Mouse (Mus musculus) liver, embryonic 13.5 days (tissue): ENCODE data around the gene Adamts2. TPM values are rescaled to one million over a fixed set of nuclear protein-coding genes. Genes with fewer than 3 reads are reported as not detected.

ENCODE experiments used
- ATAC-seq: fragments of 200-750 bp; cut with Nextera tagmentation; 2 replicates; pipeline ENCODE4 v1.8.0; 2017; ENCODE audit warnings: low read depth, mild to moderate bottlenecking, moderate number of reproducible peaks, moderate library complexity
- DNase-seq: peaks from one replicate; pipeline ENCODE4 v3.0.0; 2022
- H3K27ac ChIP-seq: fragments of 300-500 bp; sonication (generic); 2 replicates; pipeline ENCODE4 v1.5.1; 2015; ENCODE audit warnings: moderate library complexity, mild to moderate bottlenecking, inconsistent platforms
- H3K27me3 ChIP-seq: fragments of 300-500 bp; sonication (generic); 2 replicates; pipeline ENCODE4 v1.6.1; 2015; ENCODE audit warnings: mild to moderate bottlenecking, inconsistent platforms
- H3K36me3 ChIP-seq: fragments of 300-500 bp; sonication (generic); 2 replicates; pipeline ENCODE4 v1.6.1; 2015; ENCODE audit warnings: mild to moderate bottlenecking, inconsistent platforms
- H3K4me1 ChIP-seq: fragments of 300-500 bp; sonication (generic); replicated peaks from 2 replicates; pipeline ENCODE4 v1.6.1; 2015; ENCODE audit warnings: inconsistent platforms
- H3K4me2 ChIP-seq: fragments of 300-500 bp; sonication (generic); 2 replicates; pipeline ENCODE4 v1.6.1; 2015; ENCODE audit warnings: inconsistent platforms, mild to moderate bottlenecking, moderate library complexity
- H3K4me3 ChIP-seq: fragments of 300-500 bp; sonication (generic); replicated peaks from 2 replicates; pipeline ENCODE4 v1.5.1; 2015; ENCODE audit warnings: mild to moderate bottlenecking, inconsistent platforms
- H3K9ac ChIP-seq: fragments of 300-500 bp; sonication (generic); 2 replicates; pipeline ENCODE4 v1.6.1; 2015; ENCODE audit warnings: mild to moderate bottlenecking, inconsistent platforms
- H3K9me3 ChIP-seq: fragments of 300-500 bp; sonication (generic); replicated peaks from 2 replicates; pipeline ENCODE4 v1.6.1; 2016; ENCODE audit warnings: inconsistent platforms
- WGBS: fragments of 180-500 bp; shearing (Covaris S2); methylation state at CpG from one replicate; pipeline ENCODE4 v1.1.7; 2015; ENCODE audit not compliant: insufficient replicate concordance; 5-methylcytosine and 5-hydroxymethylcytosine counted together
- polyA plus RNA-seq: library from polyadenylated mRNA; unstranded; fragments of >200 nt; fragmentation: Nextera tagmentation; extraction: Ambion mirVana; gene quantifications from 2 replicates; pipeline ENCODE4 v1.2.1, GENCODE M21; 2015

Gene Adamts2
- polyA plus RNA-seq, 1 experiment from 2014 or later = 1.4 TPM

DNA sequence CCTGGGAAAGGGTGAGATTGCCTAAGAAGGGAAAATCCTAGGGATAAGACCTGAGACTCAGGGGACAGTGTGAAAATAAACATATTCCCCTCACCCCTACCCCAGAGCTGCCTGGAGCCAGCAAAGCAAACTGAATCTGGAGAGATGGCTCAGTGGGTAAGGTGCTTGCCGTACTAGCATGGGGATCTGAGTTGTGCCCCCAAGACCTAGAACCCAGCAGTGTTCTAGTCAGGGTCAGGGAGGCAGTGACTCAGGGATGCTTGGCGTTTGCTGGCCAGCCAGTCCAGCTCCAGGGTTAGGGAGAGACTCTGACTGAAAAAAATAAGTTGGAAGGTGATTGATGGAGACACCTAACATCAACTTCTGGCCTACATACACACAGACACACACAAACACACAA lies 5.3 kb upstream of the Adamts2 start:
- H3K9ac ChIP-seq = no peak overlapping the region
- ATAC-seq (no peak), DNase-seq (no peak)
- peaks cover 30% of the 10 kb centered on the region for H3K27me3 ChIP-seq
- H3K36me3 ChIP-seq = no peaks in the 10 kb centered on the region
- no peaks in the 10 kb centered on the region for H3K4me1 ChIP-seq
- H3K4me2 ChIP-seq = no peak overlapping the region
- no peak overlapping the region for H3K4me3 ChIP-seq
- no peak overlapping the region for H3K27ac ChIP-seq
- H3K9me3 ChIP-seq = no peaks in the 10 kb centered on the region
- 62% methylated on average over 2 of the region's 2 CpGs for WGBS

DNA sequence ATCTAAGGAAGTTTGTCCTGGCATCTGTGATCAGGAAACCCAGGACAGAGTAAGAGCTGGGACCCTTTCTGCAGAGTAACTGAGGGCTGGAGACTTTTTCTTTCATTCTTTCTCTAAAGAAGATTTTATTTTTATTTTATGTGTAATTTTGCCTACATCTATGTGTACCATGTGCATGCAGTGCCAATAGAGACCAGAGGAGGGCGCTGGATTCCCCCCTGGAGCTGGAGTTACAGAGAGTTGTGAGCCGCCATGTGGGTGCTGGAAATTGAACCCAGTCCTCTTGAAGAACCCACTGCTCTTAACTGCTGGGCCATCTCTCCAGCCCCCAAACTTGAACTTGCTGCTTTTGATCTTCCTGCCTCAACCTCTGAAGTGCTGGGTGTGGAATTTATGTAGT lies 2.7 kb upstream of the Adamts2 start:
- WGBS = 34% methylated on average over 2 of the region's 2 CpGs
- Histone ChIP-seq H3K27ac (no peak overlapping the region), H3K4me3 (no peak overlapping the region), H3K9me3 (no peaks in the 10 kb centered on the region), H3K27me3 (peaks cover 56% of the 10 kb centered on the region), H3K4me1 (no peaks in the 10 kb centered on the region; the same call in 1 of the 2 replicates), H3K4me2 (no peak overlapping the region), H3K9ac (no peak overlapping the region), H3K36me3 (no peaks in the 10 kb centered on the region)
- DNase-seq (no peak), ATAC-seq (no peak)

DNA sequence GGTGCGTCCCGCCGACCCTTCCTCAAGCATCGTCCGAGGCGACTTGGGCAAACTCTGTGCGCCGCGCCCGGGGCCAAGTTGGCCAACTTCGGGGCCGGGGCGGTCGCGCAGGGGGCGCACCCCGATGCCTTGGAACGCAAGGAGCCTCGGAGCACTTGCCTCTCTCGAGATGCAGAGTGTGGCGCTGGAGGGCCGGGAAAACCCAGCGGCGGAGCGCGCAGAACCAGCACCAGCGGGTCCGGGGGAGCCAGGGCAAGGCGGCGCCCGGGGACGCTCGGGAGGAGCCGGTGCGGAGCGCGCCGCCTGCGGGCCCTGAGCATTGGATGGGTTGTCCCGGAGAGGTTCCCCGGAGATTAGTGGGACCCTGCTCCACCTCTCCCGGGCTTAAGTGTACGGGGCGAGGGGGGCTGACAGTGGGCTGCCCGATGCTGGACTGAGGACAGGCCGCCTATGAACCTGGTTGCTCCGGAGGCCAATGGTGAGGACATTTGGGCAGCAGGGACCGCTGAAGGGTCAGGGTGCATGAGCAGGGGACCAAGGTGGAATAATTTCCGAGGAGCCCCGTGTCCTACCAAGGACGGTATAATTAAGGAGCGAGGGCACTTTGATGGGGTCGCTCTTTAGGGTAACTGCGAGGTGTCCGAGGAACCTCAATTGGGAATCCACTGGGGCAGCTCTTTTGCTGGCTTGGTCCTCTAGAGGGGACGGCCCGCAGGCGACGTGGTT lies 635 bp downstream of the Adamts2 start:
- Histone ChIP-seq H3K9ac (0 out of 2 replicates have a peak overlapping the region, but pooled peaks have one; percentile 9), H3K27me3 (peaks cover 79% of the 10 kb centered on the region), H3K4me1 (no peaks in the 10 kb centered on the region; the same call in 1 of the 2 replicates), H3K27ac (no peak overlapping the region), H3K4me2 (peak overlapping the region; percentile 60), H3K4me3 (peak overlapping the region; percentile 50), H3K36me3 (no peaks in the 10 kb centered on the region), H3K9me3 (no peaks in the 10 kb centered on the region)
- DNase-seq (no peak), ATAC-seq (no peak)
- 3% methylated on average over 59 of the region's 59 CpGs for WGBS

DNA sequence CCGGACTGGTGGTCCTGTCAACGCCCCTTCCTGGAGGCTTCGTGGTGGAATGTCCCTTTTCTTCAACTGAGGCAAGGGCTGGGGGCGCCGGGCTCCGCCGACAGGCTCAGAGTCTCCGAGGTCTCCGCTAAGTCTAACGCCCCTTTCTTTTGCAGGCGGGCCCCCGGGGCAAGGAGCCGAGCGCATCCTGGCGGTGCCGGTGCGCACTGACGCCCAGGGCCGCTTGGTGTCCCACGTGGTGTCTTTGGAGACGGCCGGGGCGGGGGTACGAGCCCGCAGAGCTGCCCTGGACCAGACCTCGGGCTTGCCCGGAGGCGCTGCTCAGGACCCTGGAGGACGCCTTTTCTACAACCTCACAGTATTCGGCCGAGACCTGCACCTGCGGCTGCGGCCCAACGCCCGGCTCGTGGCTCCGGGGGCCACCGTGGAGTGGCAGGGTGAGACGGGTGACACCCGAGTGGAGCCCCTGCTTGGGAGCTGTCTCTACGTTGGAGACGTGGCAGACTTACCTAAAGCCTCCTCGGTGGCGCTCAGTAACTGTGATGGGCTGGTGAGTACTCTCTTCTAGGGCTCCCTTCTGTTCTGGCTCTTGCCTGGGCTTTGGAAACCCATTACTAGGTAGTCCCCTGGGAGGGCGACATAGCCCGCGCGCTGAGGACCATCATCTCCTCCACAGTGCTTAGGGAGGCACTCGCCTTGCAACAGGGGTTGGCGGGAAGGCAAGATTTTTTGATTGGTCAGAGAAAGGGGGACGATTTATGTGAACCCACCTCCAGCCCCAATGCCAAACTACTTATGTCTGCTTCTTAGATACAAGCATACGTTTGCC lies 1.4 kb downstream of the Adamts2 start:
- Histone ChIP-seq H3K4me3 (peak overlapping the region; percentile 50), H3K4me1 (no peaks in the 10 kb centered on the region; the same call in 1 of the 2 replicates), H3K27me3 (peaks cover 79% of the 10 kb centered on the region), H3K9me3 (no peaks in the 10 kb centered on the region), H3K9ac (no peak overlapping the region), H3K36me3 (no peaks in the 10 kb centered on the region), H3K4me2 (peak overlapping the region; percentile 60), H3K27ac (no peak overlapping the region)
- ATAC-seq (no peak), DNase-seq (no peak)
- 3% methylated on average over 52 of the region's 52 CpGs for WGBS

DNA sequence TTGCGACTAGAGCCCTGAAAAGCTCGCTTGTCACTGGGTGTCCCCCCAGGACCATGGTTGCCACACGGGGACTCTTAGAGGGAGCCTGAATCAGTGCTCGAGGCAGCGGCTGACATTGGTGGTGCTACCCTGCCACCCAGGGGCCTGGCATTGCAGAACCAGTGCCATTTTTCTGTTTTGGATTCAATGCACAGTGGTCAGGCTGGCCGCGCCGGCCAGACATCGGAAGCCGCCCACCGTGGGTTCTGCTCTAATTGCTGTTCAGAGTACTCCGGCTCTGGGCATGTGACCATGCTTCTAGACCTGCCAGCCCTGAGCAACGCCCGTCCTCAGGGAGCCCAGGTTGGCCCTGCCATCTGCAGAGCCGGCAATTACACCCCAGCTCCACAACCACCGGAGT lies 2.5 kb downstream of the Adamts2 start:
- Histone ChIP-seq H3K4me2 (no peak overlapping the region), H3K27ac (no peak overlapping the region), H3K9me3 (no peaks in the 10 kb centered on the region), H3K4me3 (no peak overlapping the region), H3K36me3 (no peaks in the 10 kb centered on the region), H3K4me1 (no peaks in the 10 kb centered on the region; the same call in 1 of the 2 replicates), H3K27me3 (peaks cover 71% of the 10 kb centered on the region), H3K9ac (no peak overlapping the region)
- DNase-seq = no peak
- 53% methylated on average over 16 of the region's 16 CpGs for WGBS
- no peak for ATAC-seq

DNA sequence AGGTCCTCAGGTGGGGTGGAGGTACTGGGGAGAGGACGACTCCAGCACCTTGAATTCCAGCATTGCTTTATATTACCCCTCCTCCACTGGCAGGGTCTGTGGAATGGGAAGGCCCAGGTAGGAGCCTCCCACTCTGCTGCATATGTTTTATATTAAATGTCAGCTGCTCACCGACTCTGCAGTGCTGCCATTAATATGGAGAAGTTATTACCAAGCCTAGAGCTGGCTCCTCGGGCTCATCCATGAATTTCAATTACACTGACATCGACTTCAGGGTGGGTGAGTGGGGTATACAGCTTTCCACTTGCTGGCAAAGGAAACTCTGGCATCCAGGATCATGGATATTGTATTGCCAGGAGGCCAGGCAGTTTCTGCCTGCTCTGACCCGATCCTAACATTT lies 9.3 kb downstream of the Adamts2 start:
- Histone ChIP-seq H3K4me1 (no peaks in the 10 kb centered on the region), H3K4me3 (no peak overlapping the region), H3K27ac (no peak overlapping the region), H3K9ac (no peak overlapping the region), H3K4me2 (no peak overlapping the region), H3K36me3 (no peaks in the 10 kb centered on the region), H3K9me3 (no peaks in the 10 kb centered on the region), H3K27me3 (peaks cover 3% of the 10 kb centered on the region; the same call in 1 of the 2 replicates)
- WGBS = 45% methylated on average over 5 of the region's 5 CpGs
- ATAC-seq (no peak), DNase-seq (no peak)

DNA sequence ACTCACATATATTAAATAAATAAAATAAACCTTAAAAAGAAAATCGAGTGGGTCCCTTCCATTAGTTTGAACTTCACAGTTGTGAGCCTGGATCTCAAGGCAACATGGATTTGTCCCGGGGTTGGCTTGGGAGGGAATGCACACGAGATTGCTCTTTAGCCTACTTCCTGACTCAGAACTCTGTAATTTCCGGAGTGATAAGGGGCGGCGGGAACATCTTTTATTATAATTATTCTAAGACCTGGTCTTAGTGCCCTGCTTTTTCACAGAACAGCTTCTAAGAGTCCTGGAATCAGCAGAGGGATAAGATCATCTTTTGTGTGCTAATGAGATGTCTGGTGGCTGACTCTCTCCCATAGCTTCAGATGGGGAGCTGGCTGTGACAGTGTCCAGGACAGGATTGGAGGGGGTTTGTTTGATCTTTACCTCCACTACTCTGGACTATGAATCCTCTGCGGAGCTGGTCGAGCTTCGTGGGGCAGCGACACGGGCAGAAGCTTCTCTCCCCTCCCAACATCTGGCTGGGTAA lies 15.2 kb downstream of the Adamts2 start:
- no peaks in the 10 kb centered on the region for H3K9me3 ChIP-seq
- no peak overlapping the region for H3K9ac ChIP-seq
- no peak for ATAC-seq
- H3K4me1 ChIP-seq = no peaks in the 10 kb centered on the region
- H3K4me3 ChIP-seq = no peak overlapping the region
- no peaks in the 10 kb centered on the region for H3K27me3 ChIP-seq
- H3K27ac ChIP-seq = no peak overlapping the region
- DNase-seq = no peak
- H3K36me3 ChIP-seq = no peaks in the 10 kb centered on the region
- H3K4me2 ChIP-seq = no peak overlapping the region
- 73% methylated on average over 11 of the region's 11 CpGs for WGBS

DNA sequence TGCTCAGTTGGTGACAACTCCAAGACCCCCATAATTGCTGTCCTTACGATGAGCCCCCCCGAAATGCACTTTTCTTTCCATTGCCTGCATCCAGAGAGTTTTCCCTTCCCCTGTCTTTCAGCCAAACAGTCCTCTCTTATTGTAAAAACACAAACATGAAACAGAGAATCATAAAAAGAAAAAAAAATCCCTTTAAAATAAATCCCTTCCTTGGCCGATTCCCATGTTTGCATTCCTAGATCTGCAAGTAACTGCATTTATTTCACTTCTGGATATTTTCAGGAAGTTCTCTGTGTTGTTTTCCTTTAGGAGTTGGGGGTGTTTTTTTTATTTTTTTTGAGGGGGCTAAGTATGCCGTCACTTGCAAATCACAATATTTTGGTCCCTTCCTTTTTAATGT lies 19.0 kb downstream of the Adamts2 start:
- no peak overlapping the region for H3K27ac ChIP-seq
- no peaks in the 10 kb centered on the region for H3K36me3 ChIP-seq
- H3K4me2 ChIP-seq = no peak overlapping the region
- ATAC-seq = no peak
- DNase-seq = no peak
- H3K4me3 ChIP-seq = no peak overlapping the region
- no peaks in the 10 kb centered on the region for H3K4me1 ChIP-seq
- no peak overlapping the region for H3K9ac ChIP-seq
- no peaks in the 10 kb centered on the region for H3K27me3 ChIP-seq
- WGBS = 62% methylated on average over 4 of the region's 4 CpGs
- H3K9me3 ChIP-seq = no peaks in the 10 kb centered on the region

DNA sequence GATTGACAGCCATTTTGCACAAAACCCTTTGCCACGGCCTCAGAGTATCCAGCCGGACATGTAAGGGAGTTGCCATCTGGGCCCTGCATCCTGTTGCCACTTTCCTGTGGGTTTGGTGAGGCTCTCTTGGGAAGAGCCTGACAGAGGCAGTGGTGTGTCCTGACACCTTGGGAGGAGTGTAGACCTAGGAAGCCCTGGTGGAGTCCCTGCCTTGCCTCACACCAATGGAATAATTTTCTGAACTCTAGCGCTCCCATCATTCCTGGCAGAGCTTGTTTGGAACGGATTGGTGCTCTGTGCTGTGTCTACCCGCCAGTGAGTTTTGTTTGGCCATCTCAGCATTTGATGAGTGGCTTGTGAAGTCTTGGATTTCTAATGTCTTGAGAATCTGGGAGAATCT lies 19.5 kb downstream of the Adamts2 start:
- Histone ChIP-seq H3K4me1 (no peaks in the 10 kb centered on the region), H3K27ac (no peak overlapping the region), H3K4me3 (no peak overlapping the region), H3K9ac (no peak overlapping the region), H3K4me2 (no peak overlapping the region), H3K36me3 (no peaks in the 10 kb centered on the region), H3K27me3 (no peaks in the 10 kb centered on the region), H3K9me3 (no peaks in the 10 kb centered on the region)
- WGBS = 54% methylated on average over 5 of the region's 5 CpGs
- DNase-seq = no peak
- no peak for ATAC-seq

DNA sequence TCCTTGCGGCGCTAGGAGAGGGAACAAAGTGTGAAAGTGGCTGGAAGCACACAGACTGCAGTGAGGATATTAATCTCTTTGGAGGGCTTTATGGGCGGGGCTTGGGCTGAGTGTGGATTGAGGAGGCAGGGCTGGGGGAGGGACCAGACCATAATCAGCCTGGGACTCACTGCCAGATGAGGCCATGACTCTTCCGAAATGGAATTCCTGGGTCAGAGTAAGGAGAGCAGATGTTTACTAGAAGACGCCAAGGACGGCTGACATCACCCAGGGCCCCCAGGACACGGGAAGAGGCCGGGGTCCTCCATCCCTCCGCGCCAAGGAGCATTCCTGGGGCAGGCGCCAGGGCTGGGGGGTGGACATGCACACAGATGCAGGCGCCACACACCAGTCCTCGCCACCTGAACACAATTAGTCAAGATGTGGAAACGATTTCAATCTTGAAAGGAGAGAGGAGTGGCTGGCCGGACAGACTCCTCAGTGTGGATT lies 20.4 kb downstream of the Adamts2 start:
- Histone ChIP-seq H3K9me3 (no peaks in the 10 kb centered on the region), H3K9ac (no peak overlapping the region), H3K27ac (no peak overlapping the region), H3K4me1 (no peaks in the 10 kb centered on the region), H3K4me3 (no peak overlapping the region), H3K27me3 (no peaks in the 10 kb centered on the region), H3K4me2 (no peak overlapping the region), H3K36me3 (no peaks in the 10 kb centered on the region)
- WGBS = 49% methylated on average over 15 of the region's 15 CpGs
- no peak for DNase-seq
- ATAC-seq = no peak

DNA sequence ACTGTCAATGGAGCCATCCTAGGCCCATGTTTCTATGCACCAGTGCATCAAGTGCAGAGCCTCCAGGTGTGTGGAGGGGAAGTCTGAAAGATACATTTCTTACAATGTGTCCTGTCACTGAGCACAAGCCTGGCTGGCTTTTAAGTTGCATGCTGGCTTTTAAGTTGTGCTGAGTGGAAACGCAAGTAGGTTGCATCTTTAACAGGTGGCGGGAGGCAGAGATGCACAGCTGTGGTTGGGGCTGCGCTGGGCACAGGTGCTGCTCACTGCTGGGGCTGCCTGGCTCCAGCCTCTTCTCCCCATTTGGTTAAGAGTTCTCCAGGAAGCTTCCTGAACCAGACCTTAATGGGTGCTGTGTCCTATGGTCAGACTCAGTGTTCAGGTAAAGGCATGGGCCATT lies 21.9 kb downstream of the Adamts2 start:
- no peak overlapping the region for H3K4me3 ChIP-seq
- no peak for ATAC-seq
- no peaks in the 10 kb centered on the region for H3K4me1 ChIP-seq
- no peak overlapping the region for H3K4me2 ChIP-seq
- no peaks in the 10 kb centered on the region for H3K27me3 ChIP-seq
- DNase-seq = no peak
- no peak overlapping the region for H3K27ac ChIP-seq
- no peak overlapping the region for H3K9ac ChIP-seq
- no peaks in the 10 kb centered on the region for H3K36me3 ChIP-seq
- WGBS = 70% methylated on average over 3 of the region's 3 CpGs
- H3K9me3 ChIP-seq = no peaks in the 10 kb centered on the region
